Mouse (Mus musculus): Measurements from ENCODE around the gene Lsm14b. TPM values are rescaled to one million over a fixed set of nuclear protein-coding genes. Genes with fewer than 3 reads are reported as not detected.

Gene Lsm14b
- total and polyA plus RNA-seq, 3 experiments = 12.2 to 16.5 (median 15.3) TPM

DNA sequence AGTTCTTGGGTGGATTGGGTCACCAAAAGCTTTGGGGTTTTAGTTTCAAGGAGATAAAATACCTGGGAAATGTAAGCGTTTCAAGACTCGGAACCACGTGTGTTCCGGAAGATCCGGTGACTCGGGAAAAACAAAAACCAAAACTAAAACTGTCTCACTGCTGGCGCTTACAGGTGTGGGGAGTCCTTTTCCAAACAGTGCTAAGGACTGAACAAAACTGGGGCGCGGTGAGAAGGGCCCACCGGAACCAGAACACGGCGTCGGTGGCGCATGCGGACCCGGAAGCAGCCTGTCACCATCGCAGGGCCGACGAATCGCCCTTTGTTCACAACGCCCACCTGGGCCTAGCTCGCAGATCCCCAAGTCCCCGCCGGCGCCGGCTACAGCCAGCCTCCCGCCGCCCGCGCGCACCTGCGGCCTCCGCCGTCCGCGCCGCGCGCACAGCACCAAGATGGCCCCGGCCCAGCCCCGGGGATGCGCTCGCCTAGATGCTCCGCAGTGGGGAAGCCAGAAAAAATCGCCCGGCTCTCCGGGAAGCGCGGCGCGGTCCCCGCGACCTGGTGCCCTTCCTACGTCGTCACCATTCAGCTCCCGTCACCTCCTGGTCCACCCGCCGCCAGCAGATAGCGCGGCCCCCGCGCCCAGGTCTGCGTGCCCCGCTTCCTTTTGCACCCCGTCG lies 16.9 kb downstream of the Lsm14b start:
- Histone ChIP-seq H3K9me3 (replicated peaks; ENCODE audit: low read length) (no peaks in the 10 kb centered on the region), H3K79me2 (replicated peaks; ENCODE audit: control insufficient read depth, extremely low read depth, insufficient read depth, poor library complexity, severe bottlenecking) (peaks cover 39% of the 10 kb centered on the region), H3K27ac (ENCODE audit: insufficient read depth, low read depth) (peak overlapping the region; percentile 83), H3K9ac (ENCODE audit: insufficient read depth, low read depth) (peak overlapping the region; percentile 92), H3K4me1 (ENCODE audit: control insufficient read depth in 1 of 2, insufficient read depth in 2 of 2) (peaks cover 13 to 26% of the 10 kb centered on the region in 2 experiments; a peak in 3 of 4 replicates), H3K27me3 (replicated peaks) (no peaks in the 10 kb centered on the region), H3K36me3 (replicated peaks in 1 of 2; ENCODE audit: control insufficient read depth in 1 of 2, insufficient read depth in 1 of 2, low read length in 1 of 2) (peaks cover 29 to 48% of the 10 kb centered on the region in 2 experiments), H3K4me2 (ENCODE audit: insufficient read depth, low read depth, poor library complexity, severe bottlenecking) (peak overlapping the region; percentile 92), H3K4me3 (replicated peaks in 1 of 3; ENCODE audit: low read depth in 2 of 3, low read length in 2 of 3, poor library complexity in 1 of 3) (peak overlapping the region; percentile 96 to 98 (median 98))
- no peak for TF ChIP-seq MAFK (IDR thresholded peaks at IDR 0.05; ENCODE audit: insufficient replicate concordance, low read length)
- no peak for TF ChIP-seq TBP (conservative IDR thresholded peaks at IDR 0.05; ENCODE audit: low read depth, low read length)
- TF ChIP-seq MAX (IDR thresholded peaks at IDR 0.05; ENCODE audit: low read length) = peak; percentile 79
- peak; percentile 94 for TF ChIP-seq MXI1 (IDR thresholded peaks at IDR 0.05; ENCODE audit: low read depth, low read length)
- TF ChIP-seq CHD2 (IDR thresholded peaks at IDR 0.05; ENCODE audit: low read length) = no peak
- TF ChIP-seq MYC (IDR thresholded peaks at IDR 0.05; ENCODE audit: low read depth, low read length) = peak; percentile 64; the same call in 1 of the 2 replicates
- no peak for TF ChIP-seq NELFE (IDR thresholded peaks at IDR 0.05; ENCODE audit: low read depth, low read length)
- peak; percentile 81 for TF ChIP-seq ELF1 (IDR thresholded peaks at IDR 0.05; ENCODE audit: low read depth, low read length)
- TF ChIP-seq JUND (conservative IDR thresholded peaks at IDR 0.05; ENCODE audit: low read depth, low read length) = no peak
- no peak for TF ChIP-seq POLR2A (IDR thresholded peaks at IDR 0.05; ENCODE audit: low read depth, low read length)
- no peak for TF ChIP-seq MEF2A (IDR thresholded peaks at IDR 0.05; ENCODE audit: borderline replicate concordance, low read depth, low read length)
- peak; percentile 70 for TF ChIP-seq NRF1 (IDR thresholded peaks at IDR 0.05; ENCODE audit: low read depth, low read length)
- TF ChIP-seq GABPA (IDR thresholded peaks at IDR 0.05; ENCODE audit: insufficient replicate concordance, low read depth, low read length) = no peak
- no peak for TF ChIP-seq ZMIZ1 (IDR thresholded peaks at IDR 0.05; ENCODE audit: low read depth, low read length)
- TF ChIP-seq USF2 (conservative IDR thresholded peaks at IDR 0.05; ENCODE audit: low read depth, low read length) = no peak
- peak; percentile 49 for TF ChIP-seq USF1 (IDR thresholded peaks at IDR 0.05; ENCODE audit: low read depth, low read length)
- no peak for TF ChIP-seq BHLHE40 (IDR thresholded peaks at IDR 0.05; ENCODE audit: low read depth, low read length)
- peak; percentile 52 for TF ChIP-seq HCFC1 (IDR thresholded peaks at IDR 0.05; ENCODE audit: low read depth, low read length)
- dilution Hi-C loops (cut with MboI; ENCODE audit: extremely low pct_ligation_motif_present, extremely low pct_unique_long_range_greater_than_20kb, low sequenced_read_pairs) (no loop called here), in situ Hi-C loops (cut with MboI; ENCODE audit: low pct_ligation_motif_present, low pct_unique_long_range_greater_than_20kb, low sequenced_read_pairs) (no loop called here)
- DNase-seq (ENCODE audit: extremely low read depth) = peak; percentile 34

GRCm38 (mm10) chr2:180042256-180042857 lies 17.6 kb downstream of the Lsm14b start, which contains the start of the genes Psma7 and Ss18l1:
Gene Psma7 (minus strand): TSS chr2:180042433.
Gene Ss18l1 (plus strand): TSS chr2:180042509.
- in situ Hi-C loops (cut with MboI; ENCODE audit: low pct_ligation_motif_present, low pct_unique_long_range_greater_than_20kb, low sequenced_read_pairs) = no loop called here
- dilution Hi-C loops (cut with MboI; ENCODE audit: extremely low pct_ligation_motif_present, extremely low pct_unique_long_range_greater_than_20kb, low sequenced_read_pairs) = no loop called here
- Histone ChIP-seq H3K4me2 (ENCODE audit: insufficient read depth, low read depth, poor library complexity, severe bottlenecking) (peak within 1 kb of the TSS; percentile 92), H3K79me2 (replicated peaks; ENCODE audit: control insufficient read depth, extremely low read depth, insufficient read depth, poor library complexity, severe bottlenecking) (peaks cover 39% of the 10 kb centered on the region), H3K9me3 (replicated peaks; ENCODE audit: low read length) (no peaks in the 10 kb centered on the region), H3K36me3 (replicated peaks in 1 of 2; ENCODE audit: control insufficient read depth in 1 of 2, insufficient read depth in 1 of 2, low read length in 1 of 2) (peaks cover 22 to 42% of the 10 kb centered on the region in 2 experiments), H3K4me1 (ENCODE audit: control insufficient read depth in 1 of 2, insufficient read depth in 2 of 2) (peaks cover 13 to 27% of the 10 kb centered on the region in 2 experiments; a peak in 3 of 4 replicates), H3K9ac (ENCODE audit: insufficient read depth, low read depth) (peak within 1 kb of the TSS; percentile 92), H3K27me3 (replicated peaks) (no peaks in the 10 kb centered on the region), H3K27ac (ENCODE audit: insufficient read depth, low read depth) (peak within 1 kb of the TSS; percentile 83), H3K4me3 (replicated peaks in 1 of 3; ENCODE audit: low read depth in 2 of 3, low read length in 2 of 3, poor library complexity in 1 of 3) (peak within 1 kb of the TSS; percentile 96 to 98 (median 98))
- peak; percentile 84 for DNase-seq (ENCODE audit: extremely low read depth)
- TF ChIP-seq CTCF (conservative IDR thresholded peaks at IDR 0.05 in 1 of 2, IDR thresholded peaks at IDR 0.05 in 1 of 2; ENCODE audit: low read depth in 2 of 2, low read length in 2 of 2) = no peak
- TF ChIP-seq TBP (conservative IDR thresholded peaks at IDR 0.05; ENCODE audit: low read depth, low read length) = no peak
- no peak for TF ChIP-seq EP300 (IDR thresholded peaks at IDR 0.05; ENCODE audit: low read length)
- peak; percentile 38; the same call in 1 of the 2 replicates for TF ChIP-seq TCF12 (IDR thresholded peaks at IDR 0.05; ENCODE audit: low read depth, low read length)
- TF ChIP-seq ZC3H11A (IDR thresholded peaks at IDR 0.05; ENCODE audit: low read depth, low read length) = no peak
- TF ChIP-seq MYC (IDR thresholded peaks at IDR 0.05; ENCODE audit: low read depth, low read length) = no peak
- 0 out of 2 replicates have a peak, but pooled peaks have one; percentile 28 for TF ChIP-seq MAX (IDR thresholded peaks at IDR 0.05; ENCODE audit: low read length)
- TF ChIP-seq ZNF384 (IDR thresholded peaks at IDR 0.05; ENCODE audit: low read depth, low read length) = no peak
- peak; percentile 10; the same call in 1 of the 2 replicates for TF ChIP-seq MEF2A (IDR thresholded peaks at IDR 0.05; ENCODE audit: borderline replicate concordance, low read depth, low read length)
- no peak for TF ChIP-seq ETS1 (conservative IDR thresholded peaks at IDR 0.05; ENCODE audit: low read depth, low read length)
- TF ChIP-seq SIN3A (IDR thresholded peaks at IDR 0.05; ENCODE audit: low read length) = peak; percentile 46
- TF ChIP-seq RCOR1 (conservative IDR thresholded peaks at IDR 0.05; ENCODE audit: low read depth, low read length) = no peak
- TF ChIP-seq BHLHE40 (IDR thresholded peaks at IDR 0.05; ENCODE audit: low read depth, low read length) = peak; percentile 45
- peak; percentile 95; the same call in 1 of the 2 replicates for TF ChIP-seq CHD1 (IDR thresholded peaks at IDR 0.05; ENCODE audit: low read depth, low read length)
- TF ChIP-seq MAZ (IDR thresholded peaks at IDR 0.05; ENCODE audit: low read depth, low read length) = 0 out of 2 replicates have a peak, but pooled peaks have one; percentile 56
- TF ChIP-seq RAD21 (IDR thresholded peaks at IDR 0.05; ENCODE audit: low read depth, low read length) = no peak
- TF ChIP-seq ZKSCAN1 (IDR thresholded peaks at IDR 0.05; ENCODE audit: borderline replicate concordance, low read depth, low read length) = no peak
